Mouse (Mus musculus) CH12.LX (cell line): ENCODE data around the gene Rnf185. TPM values are rescaled to one million over a fixed set of nuclear protein-coding genes. Genes with fewer than 3 reads are reported as not detected.

ENCODE experiments used
- DNase-seq: peaks from one replicate; pipeline ENCODE4 v3.0.0-alpha.2; 2013; ENCODE audit errors: extremely low read depth
- H3K27ac ChIP-seq: 2 replicates; pipeline ENCODE4 v1.5.1; 2012; ENCODE audit warnings: low read depth, mild to moderate bottlenecking, control low read depth, moderate library complexity; ENCODE audit not compliant: insufficient read depth
- H3K27me3 ChIP-seq: replicated peaks from 2 replicates; pipeline ENCODE3; 2012; ENCODE audit warnings: inconsistent platforms
- H3K36me3 ChIP-seq, 2 experiments: replicated peaks in 1 of 2; 2 replicates each; pipeline versions ENCODE3 to v1.6.1; 2012; ENCODE audit warnings: inconsistent platforms in 1 of 2, low read length in 1 of 2, mild to moderate bottlenecking in 1 of 2, mixed read lengths in 1 of 2, moderate library complexity in 1 of 2; ENCODE audit not compliant: control insufficient read depth in 1 of 2, insufficient read depth in 1 of 2
- H3K4me1 ChIP-seq, 2 experiments: 2 replicates each; pipeline ENCODE4 v1.6.1; 2012; ENCODE audit warnings: inconsistent platforms in 1 of 2, moderate library complexity in 1 of 2; ENCODE audit not compliant: insufficient read depth in 2 of 2, control insufficient read depth in 1 of 2
- H3K4me2 ChIP-seq: 2 replicates; pipeline ENCODE4 v1.6.1; 2012; ENCODE audit warnings: low read depth, mild to moderate bottlenecking, control low read depth; ENCODE audit not compliant: poor library complexity, insufficient read depth, severe bottlenecking
- H3K4me3 ChIP-seq, 3 experiments: fragments of 150-350 bp in 1 of 3; sonication (generic) in 1 of 3; replicated peaks in 1 of 3; 2 replicates each; pipeline versions ENCODE3 to v1.5.1; 2011 to 2012; ENCODE audit warnings: low read depth in 2 of 3, low read length in 2 of 3, mild to moderate bottlenecking in 2 of 3, moderate library complexity in 2 of 3, control low read depth in 1 of 3, improper control_type of control experiment in 1 of 3, inconsistent platforms in 1 of 3, mixed read lengths in 1 of 3; ENCODE audit not compliant: poor library complexity in 1 of 3
- H3K79me2 ChIP-seq: replicated peaks from 2 replicates; pipeline ENCODE4 v1.6.1; 2012; ENCODE audit warnings: mild to moderate bottlenecking, moderate library complexity; ENCODE audit not compliant: control insufficient read depth, poor library complexity, insufficient read depth, severe bottlenecking; ENCODE audit errors: extremely low read depth
- H3K9ac ChIP-seq: 2 replicates; pipeline ENCODE4 v1.6.1; 2012; ENCODE audit warnings: low read depth, mild to moderate bottlenecking, control low read depth, moderate library complexity; ENCODE audit not compliant: insufficient read depth
- H3K9me3 ChIP-seq: replicated peaks from 2 replicates; pipeline ENCODE3; 2012; ENCODE audit warnings: low read length, inconsistent platforms, mixed read lengths
- BHLHE40 ChIP-seq: IDR thresholded peaks from 2 replicates; pipeline ENCODE4 v1.6.1; 2011; ENCODE audit warnings: mild to moderate bottlenecking, low read depth, low read length, improper control_type of control experiment
- CTCF ChIP-seq, 2 experiments: IDR thresholded peaks in 1 of 2; conservative IDR thresholded peaks in 1 of 2; 2 replicates each; pipeline ENCODE4 v1.5.1; 2011 to 2012; ENCODE audit warnings: low read depth in 2 of 2, low read length in 2 of 2, improper control_type of control experiment in 1 of 2, inconsistent platforms in 1 of 2, mild to moderate bottlenecking in 1 of 2, moderate library complexity in 1 of 2
- ELF1 ChIP-seq: IDR thresholded peaks from 2 replicates; pipeline ENCODE4 v1.6.1; 2014; ENCODE audit warnings: low read depth, mild to moderate bottlenecking, inconsistent platforms, low read length, improper control_type of control experiment
- EP300 ChIP-seq: IDR thresholded peaks from 2 replicates; pipeline ENCODE4 v1.6.1; 2011; ENCODE audit warnings: low read length, improper control_type of control experiment
- IRF4 ChIP-seq: IDR thresholded peaks from 2 replicates; pipeline ENCODE4 v1.6.1; 2014; ENCODE audit warnings: low read depth, mild to moderate bottlenecking, inconsistent platforms, low read length, improper control_type of control experiment
- JUND ChIP-seq: conservative IDR thresholded peaks from 2 replicates; pipeline ENCODE4 v1.6.1; 2011; ENCODE audit warnings: low read depth, low read length, improper control_type of control experiment
- KAT2A ChIP-seq: IDR thresholded peaks from 2 replicates; pipeline ENCODE4 v1.6.1; 2012; ENCODE audit warnings: low read length, improper control_type of control experiment, inconsistent platforms; ENCODE audit not compliant: insufficient replicate concordance
- MAFK ChIP-seq: IDR thresholded peaks from 2 replicates; pipeline ENCODE4 v1.6.1; 2011; ENCODE audit warnings: low read length, improper control_type of control experiment; ENCODE audit not compliant: insufficient replicate concordance
- MAZ ChIP-seq: IDR thresholded peaks from 2 replicates; pipeline ENCODE4 v1.6.1; 2012; ENCODE audit warnings: low read depth, mild to moderate bottlenecking, inconsistent platforms, low read length, improper control_type of control experiment, moderate library complexity
- NELFE ChIP-seq: IDR thresholded peaks from 2 replicates; pipeline ENCODE4 v1.6.1; 2011; ENCODE audit warnings: low read depth, low read length, improper control_type of control experiment
- NRF1 ChIP-seq: IDR thresholded peaks from 2 replicates; pipeline ENCODE4 v1.6.1; 2014; ENCODE audit warnings: low read depth, mild to moderate bottlenecking, inconsistent platforms, low read length, improper control_type of control experiment, moderate library complexity
- PAX5 ChIP-seq: IDR thresholded peaks from 2 replicates; pipeline ENCODE4 v1.6.1; 2012; ENCODE audit warnings: low read length, inconsistent platforms, mixed read lengths
- SIN3A ChIP-seq: IDR thresholded peaks from 2 replicates; pipeline ENCODE4 v1.6.1; 2012; ENCODE audit warnings: low read length, improper control_type of control experiment, inconsistent platforms
- TCF12 ChIP-seq: IDR thresholded peaks from 2 replicates; pipeline ENCODE4 v1.6.1; 2014; ENCODE audit warnings: low read depth, mild to moderate bottlenecking, inconsistent platforms, low read length, improper control_type of control experiment
- USF2 ChIP-seq: conservative IDR thresholded peaks from 2 replicates; pipeline ENCODE4 v1.6.1; 2011; ENCODE audit warnings: low read depth, low read length, improper control_type of control experiment
- ZKSCAN1 ChIP-seq: IDR thresholded peaks from 2 replicates; pipeline ENCODE4 v1.6.1; 2012; ENCODE audit warnings: low read depth, inconsistent platforms, low read length, improper control_type of control experiment, borderline replicate concordance
- ZMIZ1 ChIP-seq: IDR thresholded peaks from 2 replicates; pipeline ENCODE4 v1.6.1; 2012; ENCODE audit warnings: low read depth, mild to moderate bottlenecking, inconsistent platforms, low read length, improper control_type of control experiment
- dilution Hi-C: fragments of 300-500 bp; cut with MboI; formaldehyde crosslinking; loops from 2 replicates; pipeline ENCODE4 v1.14.3; 2020; ENCODE audit warnings: low sequenced_read_pairs; ENCODE audit not compliant: extremely low pct_unique_long_range_greater_than_20kb, extremely low pct_ligation_motif_present
- in situ Hi-C: fragments of 300-500 bp; cut with MboI; formaldehyde crosslinking; loops from 3 replicates; pipeline ENCODE4 v1.14.3; 2019; ENCODE audit warnings: low sequenced_read_pairs, low pct_ligation_motif_present, low pct_unique_long_range_greater_than_20kb, mixed read lengths
- polyA plus RNA-seq: library from polyadenylated mRNA; unstranded; fragments of >175 nt; gene quantifications from 2 replicates; pipeline ENCODE4 v1.2.1, GENCODE M21; 2012; ENCODE audit warnings: low read depth; ENCODE audit not compliant: insufficient read length
- total RNA-seq, 2 experiments: library from RNA; depleted of rRNA; stranded (reverse); fragments of 300-350 nt in 1 of 2; fragments of >200 nt in 1 of 2; gene quantifications; 2 replicates each; pipeline ENCODE4 v1.2.3; 2012 to 2014

Gene Rnf185
- total and polyA plus RNA-seq, 3 experiments, result 15.6 to 26.7 (median 26.4) TPM

DNA sequence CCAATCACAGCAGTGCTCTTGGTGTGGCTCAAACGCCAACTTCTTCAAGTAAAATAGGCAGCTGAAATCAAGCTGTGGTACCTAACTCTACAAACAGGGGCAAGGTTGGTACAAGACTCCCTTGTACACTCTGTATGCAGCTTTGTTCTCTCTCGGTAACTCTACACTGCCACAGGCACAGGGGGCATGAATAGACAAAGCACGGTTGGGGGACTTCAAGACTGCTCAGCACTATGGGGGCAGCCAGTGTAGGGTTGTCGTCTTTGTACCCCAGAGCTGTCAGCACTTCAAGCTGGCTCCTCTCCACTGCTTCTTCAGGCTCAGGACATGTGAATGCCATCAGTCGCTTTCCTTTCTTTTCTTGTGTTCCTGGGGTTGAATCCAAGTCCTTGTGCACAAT lies 57.6 kb downstream of the Rnf185 start:
- no peaks in the 10 kb centered on the region for H3K9me3 ChIP-seq
- dilution Hi-C loops, result no loop called here
- no peak overlapping the region for H3K4me2 ChIP-seq
- H3K36me3 ChIP-seq, result peaks cover 30 to 89% of the 10 kb centered on the region in 2 experiments
- no peak for TF ChIP-seq KAT2A
- TF ChIP-seq SIN3A, result no peak
- no peak for TF ChIP-seq MAFK
- no peak for TF ChIP-seq PAX5
- no peak for TF ChIP-seq ELF1
- TF ChIP-seq MAZ, result no peak
- no peak for TF ChIP-seq ZMIZ1
- no peak for TF ChIP-seq BHLHE40
- no peak for TF ChIP-seq NELFE
- no peak for TF ChIP-seq EP300
- TF ChIP-seq NRF1, result no peak
- TF ChIP-seq TCF12, result no peak
- TF ChIP-seq JUND, result no peak
- TF ChIP-seq IRF4, result no peak
- TF ChIP-seq USF2, result no peak
- DNase-seq, result no peak
- H3K27ac ChIP-seq, result no peak overlapping the region
- H3K9ac ChIP-seq, result no peak overlapping the region
- peaks cover 9% of the 10 kb centered on the region for H3K79me2 ChIP-seq
- H3K4me1 ChIP-seq, result 0 out of 4 replicates have a peak, but pooled peaks cover 0 to 1% of the 10 kb centered on the region in 2 experiments
- no peak overlapping the region for H3K4me3 ChIP-seq
- in situ Hi-C loops, result no loop called here
- no peaks in the 10 kb centered on the region for H3K27me3 ChIP-seq

DNA sequence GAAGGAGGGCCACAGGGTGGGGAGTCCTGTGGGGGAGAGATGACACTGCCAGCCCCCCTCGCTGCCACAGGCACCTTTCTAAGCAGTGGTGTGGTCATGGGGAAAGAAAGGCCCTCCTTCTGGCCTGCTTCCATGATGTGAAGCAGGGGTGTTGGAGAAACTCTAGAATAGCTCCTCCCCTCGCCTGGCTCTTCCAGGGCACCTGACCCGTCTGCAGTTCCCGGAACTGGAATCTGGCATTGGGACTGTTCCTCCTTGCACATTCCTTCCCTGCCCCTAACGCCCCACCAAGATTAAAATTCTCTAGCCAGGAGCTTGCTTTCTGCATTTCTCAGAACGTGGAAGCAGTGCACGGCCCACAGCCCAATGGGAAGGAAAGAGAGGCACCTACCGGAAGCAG lies 59.6 kb downstream of the Rnf185 start:
- TF ChIP-seq ZKSCAN1 (no peak), NELFE (no peak), CTCF (conservative IDR thresholded peaks at IDR 0.05 in 1 of 2, IDR thresholded peaks at IDR 0.05 in 1 of 2; ENCODE audit: low read depth in 2 of 2, low read length in 2 of 2) (no peak), BHLHE40 (no peak), SIN3A (no peak), JUND (no peak)
- Histone ChIP-seq H3K9me3 (no peaks in the 10 kb centered on the region), H3K4me2 (no peak overlapping the region), H3K27me3 (no peaks in the 10 kb centered on the region), H3K9ac (no peak overlapping the region), H3K36me3 (peaks cover 36 to 91% of the 10 kb centered on the region in 2 experiments), H3K79me2 (peaks cover 4% of the 10 kb centered on the region; the same call in 1 of the 2 replicates), H3K27ac (no peak overlapping the region), H3K4me3 (no peak overlapping the region), H3K4me1 (no peaks in the 10 kb centered on the region)
- in situ Hi-C loops, result no loop called here
- dilution Hi-C loops, result no loop called here
- no peak for DNase-seq
